Mouse (Mus musculus) midbrain, postnatal 0 days (tissue): ENCODE results near the gene Zmym4. TPM values are rescaled to one million over a fixed set of nuclear protein-coding genes. Genes with fewer than 3 reads are reported as not detected.
A peak's percentile ranks its signal among the peaks of the same experiment; 100 is the strongest.

ENCODE experiments used
- ATAC-seq: fragments of 200-750 bp; cut with Nextera tagmentation; 2 replicates; pipeline ENCODE4 v1.8.0; 2017; ENCODE audit warnings: moderate number of reproducible peaks, mild to moderate bottlenecking, moderate TSS enrichment, moderate library complexity; ENCODE audit not compliant: low FRiP score
- DNase-seq: peaks from one replicate; pipeline ENCODE4 v3.0.0-alpha.2; 2015; ENCODE audit warnings: low spot score
- H3K27ac ChIP-seq: fragments of 300-500 bp; sonication (generic); 2 replicates; pipeline ENCODE4 v1.5.1; 2014; ENCODE audit warnings: low read depth, mild to moderate bottlenecking, low read length, mixed read lengths
- H3K27me3 ChIP-seq: fragments of 300-500 bp; sonication (generic); 2 replicates; pipeline ENCODE4 v1.6.1; 2014; ENCODE audit warnings: low read length, control low read depth, mixed read lengths; ENCODE audit not compliant: insufficient read depth
- H3K36me3 ChIP-seq: fragments of 300-500 bp; sonication (generic); 2 replicates; pipeline ENCODE4 v1.6.1; 2014; ENCODE audit warnings: low read length, control low read depth, mixed read lengths; ENCODE audit not compliant: insufficient read depth
- H3K4me1 ChIP-seq: fragments of 300-500 bp; sonication (generic); 2 replicates; pipeline ENCODE4 v1.6.1; 2014; ENCODE audit warnings: mild to moderate bottlenecking, control low read depth, antibody characterized with exemption, low read length, mixed read lengths; ENCODE audit not compliant: insufficient read depth
- H3K4me2 ChIP-seq: fragments of 300-500 bp; sonication (generic); 2 replicates; pipeline ENCODE4 v1.6.1; 2014; ENCODE audit warnings: low read depth, mild to moderate bottlenecking, low read length, mixed read lengths; ENCODE audit not compliant: poor library complexity, severe bottlenecking
- H3K4me3 ChIP-seq: fragments of 300-500 bp; sonication (generic); 2 replicates; pipeline ENCODE4 v1.5.1; 2014; ENCODE audit warnings: low read depth, mild to moderate bottlenecking, low read length, moderate library complexity
- H3K9ac ChIP-seq: fragments of 300-500 bp; sonication (generic); replicated peaks from 2 replicates; pipeline ENCODE4 v1.6.1; 2014; ENCODE audit warnings: mild to moderate bottlenecking, low read length, moderate library complexity, mixed read lengths; ENCODE audit not compliant: poor library complexity, severe bottlenecking
- H3K9me3 ChIP-seq: fragments of 300-500 bp; sonication (generic); 2 replicates; pipeline ENCODE4 v1.6.1; 2016; ENCODE audit warnings: low read length, control low read depth
- CTCF ChIP-seq: IDR thresholded peaks from 2 replicates; pipeline ENCODE4 v1.5.1; 2016; ENCODE audit warnings: antibody characterized with exemption, mild to moderate bottlenecking
- WGBS: fragments of 180-500 bp; shearing (Covaris S2); extraction: QIAGEN DNeasy Blood & Tissue Kit; methylation state at CpG from one replicate; pipeline ENCODE4 v1.1.7; 2014; 5-methylcytosine and 5-hydroxymethylcytosine counted together
- polyA plus RNA-seq: library from polyadenylated mRNA; unstranded; fragments of >200 nt; fragmentation: Nextera tagmentation; extraction: Ambion mirVana; gene quantifications from 2 replicates; pipeline ENCODE4 v1.2.1, GENCODE M21; 2015
- total RNA-seq: library from RNA; depleted of rRNA; stranded (reverse); fragments of >200 nt; gene quantifications from 2 replicates; pipeline ENCODE4 v1.2.3, GENCODE M21; 2014

The Zmym4 gene
- total and polyA plus RNA-seq, 2 experiments from 2014 or later: 22.3 to 56.0 TPM

DNA sequence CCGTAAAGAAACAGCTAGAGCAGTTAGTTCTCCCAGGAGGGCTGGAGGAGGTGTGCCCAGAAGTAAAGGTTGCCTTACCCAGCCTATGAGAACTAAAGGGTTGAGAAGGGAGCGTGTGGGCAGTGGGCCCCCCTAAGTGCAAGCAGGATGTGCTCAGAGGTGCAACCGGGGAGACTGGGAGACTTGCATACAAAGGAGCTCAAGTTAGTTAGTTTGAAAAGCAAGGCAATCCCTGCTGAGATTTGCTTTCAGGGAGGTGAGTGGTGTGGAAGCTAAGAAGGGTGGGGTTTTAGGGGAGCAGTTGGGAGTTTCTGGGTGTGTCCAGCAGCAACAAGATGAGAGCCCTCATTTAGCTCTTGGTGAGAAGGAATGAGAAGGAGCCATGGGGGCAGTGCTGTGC lies 125.0 kb downstream of the Zmym4 start:
- Histone ChIP-seq H3K27me3 (no peaks in the 10 kb centered on the region), H3K4me3 (no peak overlapping the region), H3K27ac (no peak overlapping the region), H3K4me1 (no peaks in the 10 kb centered on the region), H3K9me3 (no peaks in the 10 kb centered on the region), H3K4me2 (no peak overlapping the region), H3K9ac (no peak overlapping the region), H3K36me3 (peaks cover 53% of the 10 kb centered on the region)
- 54% methylated on average over 3 of the region's 3 CpGs for WGBS
- TF ChIP-seq CTCF: no peak
- no peak for DNase-seq
- ATAC-seq: no peak

DNA sequence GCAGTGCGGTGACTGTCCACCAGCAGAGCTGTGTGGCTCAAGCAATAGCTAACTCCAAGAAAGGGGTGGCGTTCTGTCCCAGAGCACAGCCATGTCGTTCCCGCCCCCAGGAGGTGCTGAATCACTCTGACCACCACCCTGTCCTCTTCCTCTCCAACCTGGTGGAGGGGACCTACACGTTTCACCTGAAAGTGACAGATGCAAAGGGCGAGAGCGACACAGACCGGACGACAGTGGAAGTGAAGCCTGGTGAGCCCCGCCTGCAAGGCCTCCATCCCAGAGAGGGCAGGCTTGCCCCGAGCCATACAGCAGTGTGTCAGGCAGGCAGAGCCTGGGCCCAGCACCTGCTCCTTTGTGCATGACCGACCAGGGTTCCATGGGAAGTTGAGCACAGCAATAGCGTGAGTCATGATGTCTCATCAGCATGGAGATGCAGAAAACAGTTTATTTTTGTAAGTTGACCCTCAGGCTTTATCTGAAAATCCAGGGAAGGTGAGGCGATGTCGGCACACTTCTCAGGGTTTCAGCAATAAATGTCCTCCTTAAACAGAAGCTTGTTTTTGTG lies 126.9 kb downstream of the Zmym4 start:
- Histone ChIP-seq H3K36me3 (peaks cover 50% of the 10 kb centered on the region), H3K9me3 (no peaks in the 10 kb centered on the region), H3K4me1 (no peaks in the 10 kb centered on the region), H3K4me2 (no peak overlapping the region), H3K4me3 (no peak overlapping the region), H3K27me3 (no peaks in the 10 kb centered on the region), H3K27ac (no peak overlapping the region), H3K9ac (no peak overlapping the region)
- TF ChIP-seq CTCF: no peak
- WGBS: 92% methylated on average over 15 of the region's 15 CpGs
- ATAC-seq (no peak), DNase-seq (no peak)

DNA sequence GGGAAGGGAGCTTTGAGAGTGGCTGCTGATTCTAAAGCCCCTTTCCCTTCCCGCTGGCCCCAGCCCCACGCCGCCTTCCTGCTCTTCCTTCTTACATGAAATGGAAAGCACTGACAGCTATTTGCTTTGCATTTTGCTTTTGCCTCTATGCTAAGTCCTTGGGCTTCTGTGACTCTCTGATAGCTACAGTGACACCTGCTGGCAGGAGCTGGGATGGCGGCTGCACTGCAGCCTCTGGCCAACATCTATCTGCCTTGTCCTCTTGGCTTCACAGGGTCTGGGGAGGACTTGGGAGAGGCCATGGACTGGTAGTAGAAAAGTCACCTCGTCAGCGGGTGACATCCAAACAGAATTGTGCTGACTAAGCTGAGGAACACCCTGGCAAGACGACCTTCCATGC lies 128.1 kb downstream of the Zmym4 start:
- Histone ChIP-seq H3K9ac (no peak overlapping the region), H3K4me1 (no peaks in the 10 kb centered on the region), H3K9me3 (no peaks in the 10 kb centered on the region), H3K27ac (no peak overlapping the region), H3K27me3 (no peaks in the 10 kb centered on the region), H3K4me2 (no peak overlapping the region), H3K36me3 (peaks cover 52% of the 10 kb centered on the region), H3K4me3 (no peak overlapping the region)
- DNase-seq (peak; percentile 89), ATAC-seq (no peak)
- WGBS: 13% methylated on average over 7 of the region's 7 CpGs
- peak; percentile 98 for TF ChIP-seq CTCF

- H3K4me1 ChIP-seq: no peaks in the 10 kb centered on the region
- no peak overlapping the region for H3K9ac ChIP-seq
- no peak for TF ChIP-seq CTCF
- no peak for ATAC-seq
- H3K9me3 ChIP-seq: no peaks in the 10 kb centered on the region
- no peak overlapping the region for H3K4me3 ChIP-seq
- no peaks in the 10 kb centered on the region for H3K27me3 ChIP-seq
- no peak for DNase-seq
- H3K4me2 ChIP-seq: no peak overlapping the region
- H3K36me3 ChIP-seq: peaks cover 44% of the 10 kb centered on the region
- no peak overlapping the region for H3K27ac ChIP-seq
- 84% methylated on average over 7 of the region's 7 CpGs for WGBS
Measured at GRCm38 (mm10) chr4:126838799-126839198, 129.1 kb downstream of the Zmym4 start.

GRCm38 (mm10) chr4:126831122-126831521 lies 136.8 kb downstream of the Zmym4 start:
- WGBS: 98% methylated on average over 5 of the region's 5 CpGs
- DNase-seq: no peak

DNA sequence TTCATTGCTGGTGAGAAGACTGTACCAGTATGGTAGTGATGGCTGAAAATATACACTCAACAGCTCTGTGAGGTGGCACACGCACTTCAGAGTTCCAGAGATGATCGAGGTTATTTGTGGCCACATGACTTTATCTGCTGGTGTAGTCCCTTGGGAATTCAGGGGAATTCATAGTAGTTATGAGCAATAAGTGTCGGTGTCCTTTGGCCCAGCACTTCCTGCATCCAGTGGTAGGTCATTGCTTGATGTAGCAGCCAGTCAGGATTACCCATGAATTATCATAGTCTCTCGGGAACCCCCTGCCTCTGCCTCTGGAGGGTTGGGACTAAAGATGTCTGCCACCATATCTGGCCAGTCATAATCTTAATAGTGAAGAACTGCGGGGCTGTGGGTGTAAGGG lies 144.0 kb downstream of the Zmym4 start:
- WGBS: 96% methylated on average over 5 of the region's 5 CpGs
- Histone ChIP-seq H3K4me1 (no peaks in the 10 kb centered on the region), H3K27me3 (no peaks in the 10 kb centered on the region), H3K36me3 (peaks cover 12% of the 10 kb centered on the region), H3K9ac (no peak overlapping the region), H3K4me3 (no peak overlapping the region), H3K27ac (no peak overlapping the region), H3K4me2 (no peak overlapping the region), H3K9me3 (no peaks in the 10 kb centered on the region)
- TF ChIP-seq CTCF: no peak
- DNase-seq (no peak), ATAC-seq (no peak)

More at GRCm38 (mm10) chr4:126831122-126831521, 136.8 kb downstream of the Zmym4 start:
- H3K4me1 ChIP-seq: no peaks in the 10 kb centered on the region
- H3K4me3 ChIP-seq: no peak overlapping the region
- H3K27ac ChIP-seq: no peak overlapping the region
- no peaks in the 10 kb centered on the region for H3K27me3 ChIP-seq
- peaks cover 24% of the 10 kb centered on the region for H3K36me3 ChIP-seq
- H3K9ac ChIP-seq: no peak overlapping the region
- no peak overlapping the region for H3K4me2 ChIP-seq
- ATAC-seq: no peak
- TF ChIP-seq CTCF: no peak
- H3K9me3 ChIP-seq: no peaks in the 10 kb centered on the region
